Mouse (Mus musculus) heart, embryonic 16.5 days (tissue): ENCODE results near the gene Gas6. TPM values are rescaled to one million over a fixed set of nuclear protein-coding genes. Genes with fewer than 3 reads are reported as not detected.

ENCODE experiments used
- ATAC-seq: fragments of 200-750 bp; cut with Nextera tagmentation; replicated peaks from 2 replicates; pipeline ENCODE4 v1.8.0; 2017; ENCODE audit warnings: moderate number of reproducible peaks; ENCODE audit not compliant: insufficient read depth, low FRiP score; ENCODE audit errors: extremely low read depth
- H3K27ac ChIP-seq: fragments of 300-500 bp; sonication (generic); 2 replicates; pipeline ENCODE4 v1.5.1; 2014; ENCODE audit warnings: mild to moderate bottlenecking, low read length, control low read depth, moderate library complexity
- H3K27me3 ChIP-seq: fragments of 300-500 bp; sonication (generic); 2 replicates; pipeline ENCODE4 v1.6.1; 2014; ENCODE audit warnings: low read length, mixed read lengths; ENCODE audit not compliant: control insufficient read depth, insufficient read depth
- H3K36me3 ChIP-seq: fragments of 300-500 bp; sonication (generic); 2 replicates; pipeline ENCODE4 v1.6.1; 2014; ENCODE audit not compliant: control insufficient read depth, insufficient read depth
- H3K4me1 ChIP-seq: fragments of 300-500 bp; sonication (generic); 2 replicates; pipeline ENCODE4 v1.6.1; 2014; ENCODE audit warnings: low read length, mixed read lengths; ENCODE audit not compliant: control insufficient read depth, insufficient read depth
- H3K4me2 ChIP-seq: fragments of 300-500 bp; sonication (generic); 2 replicates; pipeline ENCODE4 v1.6.1; 2014; ENCODE audit warnings: low read depth, mild to moderate bottlenecking, control low read depth, low read length
- H3K4me3 ChIP-seq: fragments of 300-500 bp; sonication (generic); 2 replicates; pipeline ENCODE4 v1.5.1; 2014; ENCODE audit warnings: mild to moderate bottlenecking, control low read depth, low read length
- H3K9ac ChIP-seq: fragments of 300-500 bp; sonication (generic); 2 replicates; pipeline ENCODE4 v1.6.1; 2014; ENCODE audit warnings: low read length, control low read depth
- H3K9me3 ChIP-seq: fragments of 300-500 bp; sonication (generic); replicated peaks from 2 replicates; pipeline ENCODE4 v1.6.1; 2016; ENCODE audit warnings: low read length; ENCODE audit not compliant: control insufficient read depth
- WGBS: fragments of 180-500 bp; shearing (Covaris S2); extraction: QIAGEN DNeasy Blood & Tissue Kit; methylation state at CpG from one replicate; pipeline ENCODE4 v1.1.7; 2014; 5-methylcytosine and 5-hydroxymethylcytosine counted together
- polyA plus RNA-seq: library from polyadenylated mRNA; unstranded; fragments of >200 nt; fragmentation: Nextera tagmentation; extraction: Ambion mirVana; gene quantifications from 2 replicates; pipeline ENCODE4 v1.2.1, GENCODE M21; 2015

The Gas6 gene
- polyA plus RNA-seq, 1 experiment from 2014 or later = 275 TPM

GRCm38 (mm10) chr8:13529891-13530316 lies 35.6 kb upstream of the Gas6 start:
- no peak overlapping the region for H3K4me3 ChIP-seq
- H3K4me2 ChIP-seq = peak overlapping the region; percentile 22; the same call in 1 of the 2 replicates
- WGBS = 12% methylated on average over 7 of the region's 7 CpGs
- H3K4me1 ChIP-seq = peaks cover 35% of the 10 kb centered on the region
- peaks cover 5% of the 10 kb centered on the region for H3K9me3 ChIP-seq
- no peaks in the 10 kb centered on the region for H3K27me3 ChIP-seq
- no peaks in the 10 kb centered on the region for H3K36me3 ChIP-seq
- peak overlapping the region; percentile 49 for H3K9ac ChIP-seq
- peak; percentile 80 for ATAC-seq
- H3K27ac ChIP-seq = peak overlapping the region; percentile 88

- H3K4me3 ChIP-seq = no peak overlapping the region
- H3K4me2 ChIP-seq = 0 out of 2 replicates have a peak overlapping the region, but pooled peaks have one; percentile 17
- H3K27ac ChIP-seq = peak overlapping the region; percentile 88
- WGBS = 51% methylated on average over 15 of the region's 15 CpGs
- H3K9me3 ChIP-seq = peaks cover 5% of the 10 kb centered on the region
- peak; percentile 23 for ATAC-seq
- H3K4me1 ChIP-seq = peaks cover 38% of the 10 kb centered on the region
- H3K9ac ChIP-seq = peak overlapping the region; percentile 49
- H3K36me3 ChIP-seq = no peaks in the 10 kb centered on the region
- H3K27me3 ChIP-seq = no peaks in the 10 kb centered on the region
Measured at GRCm38 (mm10) chr8:13529011-13529840, 34.9 kb upstream of the Gas6 start.

GRCm38 (mm10) chr8:13521392-13521791 lies 27.1 kb upstream of the Gas6 start:
- Histone ChIP-seq H3K36me3 (no peaks in the 10 kb centered on the region), H3K4me1 (peaks cover 45% of the 10 kb centered on the region), H3K9me3 (no peaks in the 10 kb centered on the region), H3K9ac (no peak overlapping the region), H3K4me2 (peak overlapping the region; percentile 40), H3K27me3 (no peaks in the 10 kb centered on the region), H3K4me3 (no peak overlapping the region), H3K27ac (no peak overlapping the region)
- ATAC-seq = peak; percentile 51; the same call in 1 of the 2 replicates
- WGBS = 24% methylated on average over 7 of the region's 7 CpGs

GRCm38 (mm10) chr8:13520349-13520748 lies 26.1 kb upstream of the Gas6 start:
- peaks cover 56% of the 10 kb centered on the region for H3K4me1 ChIP-seq
- H3K9ac ChIP-seq = no peak overlapping the region
- H3K27me3 ChIP-seq = no peaks in the 10 kb centered on the region
- no peak overlapping the region for H3K4me3 ChIP-seq
- no peaks in the 10 kb centered on the region for H3K36me3 ChIP-seq
- no peak overlapping the region for H3K4me2 ChIP-seq
- H3K9me3 ChIP-seq = no peaks in the 10 kb centered on the region
- H3K27ac ChIP-seq = no peak overlapping the region
- no peak for ATAC-seq
- 60% methylated on average over 6 of the region's 6 CpGs for WGBS

- peaks cover 56% of the 10 kb centered on the region for H3K4me1 ChIP-seq
- no peak for ATAC-seq
- 43% methylated on average over 9 of the region's 9 CpGs for WGBS
Measured at GRCm38 (mm10) chr8:13519503-13519902, 25.2 kb upstream of the Gas6 start.

GRCm38 (mm10) chr8:13517284-13517781 lies 23.0 kb upstream of the Gas6 start:
- no peaks in the 10 kb centered on the region; the same call in 1 of the 2 replicates for H3K27me3 ChIP-seq
- peaks cover 43% of the 10 kb centered on the region for H3K4me1 ChIP-seq
- 65% methylated on average over 6 of the region's 6 CpGs for WGBS
- H3K9me3 ChIP-seq = no peaks in the 10 kb centered on the region
- no peak overlapping the region for H3K4me3 ChIP-seq
- no peaks in the 10 kb centered on the region for H3K36me3 ChIP-seq
- H3K27ac ChIP-seq = peak overlapping the region; percentile 12; the same call in 1 of the 2 replicates
- no peak overlapping the region for H3K4me2 ChIP-seq
- ATAC-seq = no peak
- H3K9ac ChIP-seq = no peak overlapping the region

More at GRCm38 (mm10) chr8:13519503-13519902, 25.2 kb upstream of the Gas6 start:
- H3K9me3 ChIP-seq = no peaks in the 10 kb centered on the region
- no peaks in the 10 kb centered on the region for H3K36me3 ChIP-seq
- H3K27me3 ChIP-seq = no peaks in the 10 kb centered on the region
- H3K4me2 ChIP-seq = no peak overlapping the region
- H3K9ac ChIP-seq = no peak overlapping the region
- no peak overlapping the region for H3K27ac ChIP-seq
- no peak overlapping the region for H3K4me3 ChIP-seq

GRCm38 (mm10) chr8:13516728-13517127 lies 22.4 kb upstream of the Gas6 start:
- no peak overlapping the region for H3K9ac ChIP-seq
- peak overlapping the region; percentile 46; the same call in 1 of the 2 replicates for H3K27ac ChIP-seq
- no peaks in the 10 kb centered on the region; the same call in 1 of the 2 replicates for H3K27me3 ChIP-seq
- no peak overlapping the region for H3K4me2 ChIP-seq
- WGBS = 58% methylated on average over 5 of the region's 5 CpGs
- ATAC-seq = no peak
- H3K36me3 ChIP-seq = no peaks in the 10 kb centered on the region
- no peaks in the 10 kb centered on the region for H3K9me3 ChIP-seq
- H3K4me1 ChIP-seq = peaks cover 41% of the 10 kb centered on the region
- H3K4me3 ChIP-seq = no peak overlapping the region

GRCm38 (mm10) chr8:13516011-13516442 lies 21.7 kb upstream of the Gas6 start:
- H3K4me3 ChIP-seq = no peak overlapping the region
- 0 out of 2 replicates have a peak overlapping the region, but pooled peaks have one; percentile 4 for H3K4me2 ChIP-seq
- H3K27ac ChIP-seq = peak overlapping the region; percentile 46; the same call in 1 of the 2 replicates
- H3K4me1 ChIP-seq = peaks cover 35% of the 10 kb centered on the region
- no peak overlapping the region for H3K9ac ChIP-seq
- H3K36me3 ChIP-seq = no peaks in the 10 kb centered on the region
- peak; percentile 80 for ATAC-seq
- 21% methylated on average over 7 of the region's 7 CpGs for WGBS
- no peaks in the 10 kb centered on the region; the same call in 1 of the 2 replicates for H3K27me3 ChIP-seq
- H3K9me3 ChIP-seq = no peaks in the 10 kb centered on the region
